Mouse (Mus musculus) hindbrain, embryonic 11.5 days (tissue): ENCODE results near the gene Gm10643. TPM values are rescaled to one million over a fixed set of nuclear protein-coding genes. Genes with fewer than 3 reads are reported as not detected.

Experiments used
- ATAC-seq: fragments of 200-750 bp; cut with Nextera tagmentation; 2 replicates; pipeline ENCODE4 v1.8.0; 2017; ENCODE audit warnings: mild to moderate bottlenecking, moderate TSS enrichment, moderate library complexity; ENCODE audit not compliant: low FRiP score
- DNase-seq: peaks from one replicate; pipeline ENCODE4 v3.0.0-alpha.2; 2015; ENCODE audit warnings: low spot score
- H3K27ac ChIP-seq: fragments of 300-500 bp; sonication (generic); 2 replicates; pipeline ENCODE4 v1.5.1; 2014; ENCODE audit warnings: mild to moderate bottlenecking, low read depth, low read length
- H3K27me3 ChIP-seq: fragments of 300-500 bp; sonication (generic); 2 replicates; pipeline ENCODE4 v1.6.1; 2014; ENCODE audit warnings: mild to moderate bottlenecking, low read length, moderate library complexity, mixed read lengths; ENCODE audit not compliant: control insufficient read depth, insufficient read depth
- H3K36me3 ChIP-seq: fragments of 300-500 bp; sonication (generic); 2 replicates; pipeline ENCODE4 v1.6.1; 2014; ENCODE audit warnings: mild to moderate bottlenecking, low read length, moderate library complexity, mixed read lengths; ENCODE audit not compliant: control insufficient read depth, insufficient read depth
- H3K4me1 ChIP-seq: fragments of 300-500 bp; sonication (generic); replicated peaks from 2 replicates; pipeline ENCODE4 v1.6.1; 2014; ENCODE audit warnings: low read length, mixed read lengths; ENCODE audit not compliant: control insufficient read depth, insufficient read depth
- H3K4me2 ChIP-seq: fragments of 300-500 bp; sonication (generic); replicated peaks from 2 replicates; pipeline ENCODE4 v1.6.1; 2014; ENCODE audit warnings: mild to moderate bottlenecking, low read depth, low read length
- H3K4me3 ChIP-seq: fragments of 300-500 bp; sonication (generic); 2 replicates; pipeline ENCODE4 v1.5.1; 2014; ENCODE audit warnings: low read depth, low read length
- H3K9ac ChIP-seq: fragments of 300-500 bp; sonication (generic); 2 replicates; pipeline ENCODE4 v1.6.1; 2014; ENCODE audit warnings: low read depth, low read length
- H3K9me3 ChIP-seq: fragments of 300-500 bp; sonication (generic); 2 replicates; pipeline ENCODE4 v1.6.1; 2016; ENCODE audit warnings: low read length; ENCODE audit not compliant: control insufficient read depth
- WGBS: fragments of 180-500 bp; shearing (Covaris S2); extraction: QIAGEN DNeasy Blood & Tissue Kit; methylation state at CpG from one replicate; pipeline ENCODE4 v1.1.7; 2014; 5-methylcytosine and 5-hydroxymethylcytosine counted together
- polyA plus RNA-seq: library from polyadenylated mRNA; unstranded; fragments of >200 nt; fragmentation: Nextera tagmentation; extraction: Ambion mirVana; gene quantifications from 2 replicates; pipeline ENCODE4 v1.2.1, GENCODE M21; 2014

Gm10643 gene
- polyA plus RNA-seq, 1 experiment from 2014 or later = 2.2 TPM

DNA sequence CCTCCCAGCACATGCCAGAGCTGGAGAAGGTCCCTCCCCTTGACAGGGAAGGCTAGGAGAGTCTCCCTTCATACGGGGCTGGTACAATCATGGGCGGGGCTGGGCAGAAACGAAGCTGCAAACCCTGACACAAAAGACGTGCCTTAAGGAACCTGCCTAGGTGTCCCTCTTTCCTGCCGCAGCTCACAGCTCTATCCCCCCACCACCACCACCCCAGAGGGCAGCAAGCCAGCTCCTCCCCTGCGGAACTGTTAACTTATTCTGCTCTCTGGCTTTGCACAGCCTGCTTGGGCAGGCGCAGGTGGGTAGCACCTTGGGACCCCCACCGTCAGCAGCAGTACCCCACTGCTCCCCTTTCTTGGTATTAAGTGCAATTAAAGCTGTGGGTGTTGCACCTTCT, 31.1 kb upstream of the Gm10643 start:
- Histone ChIP-seq H3K4me1 (no peaks in the 10 kb centered on the region), H3K27ac (no peak overlapping the region), H3K9me3 (no peaks in the 10 kb centered on the region), H3K9ac (no peak overlapping the region), H3K27me3 (no peaks in the 10 kb centered on the region), H3K4me3 (no peak overlapping the region), H3K36me3 (peaks cover 24% of the 10 kb centered on the region; the same call in 1 of the 2 replicates), H3K4me2 (no peak overlapping the region)
- no peak for DNase-seq
- 76% methylated on average over 8 of the region's 8 CpGs for WGBS
- no peak for ATAC-seq

DNA sequence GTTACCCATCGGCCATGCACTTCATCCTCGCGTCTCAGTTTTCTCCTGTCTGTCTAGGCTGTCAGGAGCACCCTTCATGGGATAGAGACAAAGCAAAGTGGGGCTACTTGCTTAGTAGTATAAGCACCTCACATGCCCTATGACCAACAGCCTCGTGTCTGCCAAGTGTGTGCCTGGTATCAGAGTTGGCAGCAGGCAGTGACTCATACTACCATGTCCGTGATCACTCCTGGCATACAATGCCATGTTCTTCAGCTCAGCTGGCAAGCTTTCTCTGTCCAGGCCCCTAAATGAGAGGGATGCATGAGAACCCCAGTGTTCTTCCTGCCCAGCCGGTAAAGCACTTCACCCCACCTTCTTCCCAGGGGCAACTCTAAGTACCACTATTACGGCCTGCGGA, 25.6 kb upstream of the Gm10643 start:
- no peak overlapping the region for H3K9ac ChIP-seq
- WGBS = 95% methylated on average over 8 of the region's 8 CpGs
- no peaks in the 10 kb centered on the region for H3K4me1 ChIP-seq
- no peak overlapping the region for H3K4me3 ChIP-seq
- no peak for ATAC-seq
- no peak for DNase-seq
- no peaks in the 10 kb centered on the region for H3K9me3 ChIP-seq
- H3K27me3 ChIP-seq = no peaks in the 10 kb centered on the region
- H3K27ac ChIP-seq = no peak overlapping the region
- H3K36me3 ChIP-seq = peaks cover 12% of the 10 kb centered on the region; the same call in 1 of the 2 replicates
- no peak overlapping the region for H3K4me2 ChIP-seq

DNA sequence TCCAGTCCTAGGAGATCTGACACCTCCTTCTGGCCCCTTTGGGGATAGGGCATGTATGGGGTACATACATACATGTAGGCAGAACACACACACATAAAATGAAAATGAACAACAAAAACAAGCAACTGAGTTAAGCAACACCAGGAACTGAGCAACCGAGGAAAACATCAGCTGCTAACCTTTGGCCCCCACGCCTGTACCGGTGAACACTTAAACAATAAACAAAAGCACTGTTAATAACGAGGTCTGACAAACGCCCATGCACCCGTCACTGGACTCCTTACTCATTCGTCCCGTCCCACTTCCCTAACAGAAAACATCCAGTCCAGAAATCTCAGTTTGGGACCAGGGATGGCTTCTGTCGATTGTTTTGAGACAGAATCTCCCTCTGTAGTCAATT, 24.3 kb upstream of the Gm10643 start:
- H3K4me2 ChIP-seq = no peak overlapping the region
- no peak for DNase-seq
- no peak overlapping the region for H3K9ac ChIP-seq
- H3K36me3 ChIP-seq = peaks cover 7% of the 10 kb centered on the region; the same call in 1 of the 2 replicates
- no peaks in the 10 kb centered on the region for H3K27me3 ChIP-seq
- H3K4me1 ChIP-seq = peaks cover 3% of the 10 kb centered on the region; the same call in 1 of the 2 replicates
- WGBS = 89% methylated on average over 9 of the region's 9 CpGs
- no peak overlapping the region for H3K4me3 ChIP-seq
- H3K9me3 ChIP-seq = no peaks in the 10 kb centered on the region
- no peak for ATAC-seq
- H3K27ac ChIP-seq = no peak overlapping the region

DNA sequence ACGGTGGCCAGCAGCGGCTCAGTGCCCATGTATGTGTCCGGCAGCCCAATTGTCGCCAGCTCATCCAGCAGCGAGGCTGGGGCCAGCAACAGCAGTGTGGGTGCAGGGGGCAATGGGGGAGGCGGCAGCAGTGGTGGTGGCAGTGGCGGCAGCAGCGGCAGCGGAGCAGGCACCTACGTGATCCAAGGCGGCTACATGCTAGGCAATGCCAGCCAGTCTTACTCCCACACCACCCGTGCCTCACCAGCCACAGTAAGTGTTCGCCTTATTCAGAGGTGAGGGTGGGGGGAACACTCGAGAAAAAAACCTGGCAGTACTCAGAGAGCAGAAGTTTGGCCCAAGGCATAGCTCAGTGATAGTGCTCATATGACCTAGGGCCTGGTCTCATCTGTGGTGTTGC, 22.9 kb upstream of the Gm10643 start:
- no peaks in the 10 kb centered on the region for H3K9me3 ChIP-seq
- H3K27me3 ChIP-seq = no peaks in the 10 kb centered on the region
- H3K27ac ChIP-seq = no peak overlapping the region
- H3K36me3 ChIP-seq = peaks cover 4% of the 10 kb centered on the region; the same call in 1 of the 2 replicates
- no peak overlapping the region for H3K4me3 ChIP-seq
- no peak overlapping the region for H3K4me2 ChIP-seq
- peaks cover 3% of the 10 kb centered on the region; the same call in 1 of the 2 replicates for H3K4me1 ChIP-seq
- 96% methylated on average over 14 of the region's 14 CpGs for WGBS
- H3K9ac ChIP-seq = no peak overlapping the region
- DNase-seq (no peak), ATAC-seq (no peak)

DNA sequence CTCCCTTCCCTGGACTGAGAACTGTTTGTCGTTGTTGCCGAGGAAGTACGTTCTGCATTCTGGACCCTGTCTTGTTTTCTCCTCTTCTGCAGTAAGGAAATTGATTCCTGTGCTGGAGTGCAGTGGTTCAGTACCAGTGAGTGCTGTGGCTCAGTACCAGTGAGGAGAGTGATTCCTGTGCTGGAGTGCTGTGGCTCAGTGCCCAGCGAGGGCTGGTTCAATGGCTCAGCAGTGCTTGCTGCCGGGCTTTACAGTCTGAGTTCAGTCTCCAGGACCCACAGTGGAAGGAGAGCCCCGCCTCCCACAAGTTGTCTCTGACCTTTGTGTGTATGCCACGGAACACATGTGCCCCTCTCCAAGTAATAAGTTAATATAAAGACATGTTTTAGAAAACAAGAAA, 22.2 kb upstream of the Gm10643 start:
- Histone ChIP-seq H3K36me3 (0 out of 2 replicates have a peak, but pooled peaks cover 2% of the 10 kb centered on the region), H3K4me3 (no peak overlapping the region), H3K9ac (no peak overlapping the region), H3K9me3 (no peaks in the 10 kb centered on the region), H3K4me1 (peaks cover 3% of the 10 kb centered on the region; the same call in 1 of the 2 replicates), H3K27ac (no peak overlapping the region), H3K27me3 (no peaks in the 10 kb centered on the region), H3K4me2 (no peak overlapping the region)
- ATAC-seq = no peak
- WGBS = 90% methylated on average over 7 of the region's 7 CpGs
- no peak for DNase-seq

DNA sequence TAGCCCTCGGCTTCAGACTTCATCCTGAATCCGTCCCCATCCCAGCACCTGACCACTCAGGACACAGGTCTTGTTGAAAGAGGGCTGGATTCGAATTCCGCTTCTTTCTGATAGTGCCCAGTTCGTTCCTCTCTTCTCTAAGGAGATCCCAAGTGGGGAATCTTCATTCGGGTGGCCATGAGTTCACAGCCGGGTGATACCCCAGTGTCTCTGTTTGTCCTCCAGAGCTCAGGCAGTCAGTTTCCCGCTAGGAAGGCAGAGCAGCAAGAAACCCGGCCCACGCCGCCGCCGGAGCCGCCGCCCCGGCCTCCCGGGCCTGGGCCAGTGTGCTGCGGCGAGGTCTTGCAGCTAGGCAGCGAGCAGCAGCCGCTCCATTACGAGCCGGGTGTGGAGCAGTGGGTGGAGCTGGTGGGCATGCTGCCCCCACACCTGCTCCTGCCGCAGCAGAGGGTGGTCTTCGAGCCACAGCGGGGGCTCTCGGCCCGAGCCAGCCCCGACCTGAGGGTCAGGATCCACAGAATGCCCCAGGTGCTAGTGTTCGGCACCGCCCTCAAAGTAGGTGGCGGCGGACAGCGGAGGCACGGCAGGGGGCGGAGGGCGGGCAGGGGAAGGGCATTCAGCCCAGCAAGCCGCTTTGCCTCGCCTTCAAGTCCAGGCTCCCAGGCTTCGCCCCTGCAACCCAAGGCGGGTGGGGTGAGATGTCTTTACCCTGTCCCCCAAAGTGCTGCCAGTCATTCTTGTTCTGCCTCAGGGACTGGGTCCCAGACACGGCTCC, 19.6 kb upstream of the Gm10643 start:
- Histone ChIP-seq H3K4me2 (peak overlapping the region; percentile 3; the same call in 1 of the 2 replicates), H3K36me3 (0 out of 2 replicates have a peak, but pooled peaks cover 5% of the 10 kb centered on the region), H3K27ac (no peak overlapping the region), H3K9me3 (no peaks in the 10 kb centered on the region), H3K27me3 (no peaks in the 10 kb centered on the region), H3K4me3 (no peak overlapping the region), H3K4me1 (peaks cover 3% of the 10 kb centered on the region; the same call in 1 of the 2 replicates), H3K9ac (no peak overlapping the region)
- WGBS = 29% methylated on average over 40 of the region's 42 CpGs
- ATAC-seq (no peak), DNase-seq (peak; percentile 16)

DNA sequence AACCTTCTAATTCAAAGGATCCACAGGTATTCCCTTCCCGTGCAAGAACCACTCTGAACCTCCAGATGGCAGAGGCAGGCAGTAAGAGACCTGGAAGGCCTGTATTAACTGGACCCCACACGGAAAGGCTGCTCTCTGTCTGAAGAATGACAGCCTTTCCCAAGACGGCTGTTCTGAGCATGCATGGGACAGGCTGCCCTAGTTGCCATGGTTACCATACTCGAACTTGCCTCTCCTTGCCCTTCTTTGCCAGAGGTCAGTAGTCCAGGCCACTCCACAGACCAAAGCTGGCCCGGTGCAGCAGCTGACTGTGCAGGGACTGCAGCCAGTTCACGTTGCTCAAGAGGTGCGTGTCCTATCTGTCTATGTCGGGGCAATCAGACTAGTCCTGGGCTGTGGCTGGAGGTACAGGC, 18.9 kb upstream of the Gm10643 start:
- peaks cover 3% of the 10 kb centered on the region; the same call in 1 of the 2 replicates for H3K4me1 ChIP-seq
- 19% methylated on average over 8 of the region's 8 CpGs for WGBS
- no peak overlapping the region for H3K9ac ChIP-seq
- peak; percentile 70; the same call in 1 of the 2 replicates for ATAC-seq
- peak; percentile 49 for DNase-seq
- no peak overlapping the region for H3K4me2 ChIP-seq
- 0 out of 2 replicates have a peak, but pooled peaks cover 5% of the 10 kb centered on the region for H3K36me3 ChIP-seq
- H3K27ac ChIP-seq = no peak overlapping the region
- H3K9me3 ChIP-seq = no peaks in the 10 kb centered on the region
- H3K4me3 ChIP-seq = no peak overlapping the region
- no peaks in the 10 kb centered on the region for H3K27me3 ChIP-seq

DNA sequence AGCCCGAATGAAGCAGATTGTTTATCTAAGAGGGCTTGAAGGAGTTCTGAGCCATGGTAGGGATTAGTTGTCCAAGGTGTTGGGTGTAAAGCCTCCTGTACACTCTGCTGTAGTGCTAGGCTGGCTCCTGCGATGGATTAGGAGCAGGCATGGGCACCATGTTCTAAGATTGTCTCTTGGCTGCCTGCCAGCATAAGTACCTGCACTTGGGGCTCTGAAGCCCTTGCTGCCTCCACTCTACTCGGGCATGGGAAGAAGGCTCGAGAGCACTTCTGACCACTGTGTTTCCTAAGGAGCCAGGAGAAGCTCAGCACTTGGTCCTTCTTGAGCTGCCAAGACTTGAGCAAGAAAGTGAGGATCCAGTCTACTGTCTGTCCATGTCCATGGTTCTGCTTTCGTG, 14.3 kb upstream of the Gm10643 start:
- H3K36me3 ChIP-seq = 0 out of 2 replicates have a peak, but pooled peaks cover 5% of the 10 kb centered on the region
- no peak overlapping the region for H3K4me2 ChIP-seq
- WGBS = 92% methylated on average over 5 of the region's 5 CpGs
- DNase-seq (no peak), ATAC-seq (no peak)
- no peaks in the 10 kb centered on the region for H3K27me3 ChIP-seq
- no peak overlapping the region for H3K27ac ChIP-seq
- H3K9ac ChIP-seq = no peak overlapping the region
- H3K4me1 ChIP-seq = no peaks in the 10 kb centered on the region
- H3K4me3 ChIP-seq = no peak overlapping the region
- H3K9me3 ChIP-seq = no peaks in the 10 kb centered on the region

DNA sequence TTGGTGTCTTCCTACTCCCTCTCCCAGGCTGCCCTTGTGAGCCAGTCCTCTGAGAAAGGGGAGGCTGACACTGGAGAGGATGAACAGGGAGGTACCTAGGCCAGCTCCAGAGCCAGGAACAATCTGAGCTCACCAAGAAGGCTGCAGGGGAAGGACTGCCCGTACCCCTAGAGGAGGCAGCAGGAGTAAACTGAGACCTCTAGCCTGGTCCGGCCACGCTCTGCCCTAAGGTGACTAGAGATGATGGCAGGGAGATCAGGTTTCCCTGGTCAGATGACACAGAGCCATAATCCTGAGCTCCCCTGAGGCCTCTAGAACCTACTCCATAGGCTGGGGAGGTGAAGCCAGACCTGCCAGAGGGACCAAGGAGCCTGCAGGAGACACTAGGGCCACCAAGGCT, 11.9 kb upstream of the Gm10643 start:
- 75% methylated on average over 3 of the region's 3 CpGs for WGBS
- Histone ChIP-seq H3K27ac (no peak overlapping the region), H3K4me1 (peaks cover 4% of the 10 kb centered on the region; the same call in 1 of the 2 replicates), H3K4me2 (no peak overlapping the region), H3K36me3 (0 out of 2 replicates have a peak, but pooled peaks cover 2% of the 10 kb centered on the region), H3K9ac (peak overlapping the region; percentile 27), H3K27me3 (no peaks in the 10 kb centered on the region), H3K9me3 (no peaks in the 10 kb centered on the region), H3K4me3 (no peak overlapping the region)
- DNase-seq = no peak
- ATAC-seq = no peak
